Mouse (Mus musculus): ENCODE measurements around the gene Slco2a1.

DNA sequence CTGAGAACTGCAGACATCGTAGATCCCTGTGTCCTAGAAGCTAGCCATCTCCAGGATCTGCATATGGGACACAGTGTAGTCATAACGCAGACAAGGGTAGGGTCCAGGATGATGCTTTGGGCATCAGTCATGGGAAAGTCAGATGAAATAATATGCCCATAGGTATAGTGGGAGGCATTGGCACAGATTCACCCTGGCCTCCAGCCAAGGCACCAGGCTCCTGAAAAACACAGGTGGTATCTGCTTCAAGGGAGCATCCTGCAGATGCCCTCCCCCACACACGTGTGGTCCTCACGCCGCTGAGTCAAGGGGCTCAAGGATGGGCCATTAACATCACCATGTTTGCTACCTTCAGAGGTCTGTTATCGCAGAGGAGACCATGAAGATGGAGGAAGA is 83.7 kb downstream of the Slco2a1 start:
- TF ChIP-seq POLR2A (IDR thresholded peaks at IDR 0.05; ENCODE audit: control insufficient read depth, low read depth, low read length) = no peak
- no peak for TF ChIP-seq CTCF (IDR thresholded peaks at IDR 0.05; ENCODE audit: control insufficient read depth, insufficient read depth, insufficient replicate concordance, low read depth, low read length)
